8 mouse cellular contexts compared by ENCODE assay signal in genomic region chr4:127021989-127022626, GRCm38 (mm10). TPM values are rescaled to one million over a fixed set of nuclear protein-coding genes. Genes with fewer than 3 reads are reported as not detected.
DNase-seq lines count a peak whose midpoint lies in the region; ATAC-seq lines count a peak whose summit lies in the region.

No protein-coding gene starts in this region.

- ATAC-seq in frontal cortex, adult (ENCODE audit: low TSS enrichment) = peak; percentile 77

- under 1% methylated on average over 53 of the region's 53 CpGs for WGBS in hindbrain, embryonic 10.5 days

- peak overlapping the region; percentile 100 for H3K4me3 ChIP-seq in hindbrain, embryonic 10.5 days

- H3K9me3 ChIP-seq in hindbrain, embryonic 10.5 days = no peaks in the 10 kb centered on the region

- H3K36me3 ChIP-seq in hindbrain, embryonic 10.5 days = peaks cover 50% of the 10 kb centered on the region

- H3K4me1 ChIP-seq in hindbrain, embryonic 10.5 days (replicated peaks) = peaks cover 36% of the 10 kb centered on the region

- peak; percentile 65 for DNase-seq in MEL-GATA-1-ER (ENCODE audit: extremely low read depth, low read depth)
- DNase-seq in cerebellum, adult 8-10 months = peak; percentile 80
- peak; percentile 89 for DNase-seq in hindbrain, embryonic 10.5 days (ENCODE audit: low spot score)
- peak; percentile 80 to 88 for DNase-seq in layer of hippocampus, postnatal 10 days (ENCODE audit: low spot score in 2 of 2)
- DNase-seq in lung, postnatal 10 days = peak; percentile 94
- peak; percentile 86 for DNase-seq in ovary, postnatal 36 days (ENCODE audit: low spot score)
- DNase-seq in thymus, postnatal 25 days = peak; percentile 87

- peak overlapping the region; percentile 100 for H3K27ac ChIP-seq in hindbrain, embryonic 10.5 days

- no peaks in the 10 kb centered on the region for H3K27me3 ChIP-seq in hindbrain, embryonic 10.5 days (ENCODE audit: insufficient read depth, poor library complexity, severe bottlenecking)

RNA-seq across cellular contexts. Expression of gene Sfpq, which starts 1.0 kb away (rescaled TPM):
- polyA plus RNA-seq in hindbrain, embryonic 10.5 days (2016; fragmentation: Nextera tagmentation; extraction: Ambion mirVana) = 103 and 116 TPM in 2 replicates
- 100 to 1,000 TPM; 341 to 376 TPM for total RNA-seq in layer of hippocampus, postnatal 10 days (2021)

RNA-seq across cellular contexts. Expression of gene Zmym1, which starts 38.8 kb away (rescaled TPM):
- polyA plus RNA-seq in hindbrain, embryonic 10.5 days (2016; fragmentation: Nextera tagmentation; extraction: Ambion mirVana) = 28.1 and 35.6 TPM in 2 replicates
- total RNA-seq in layer of hippocampus, postnatal 10 days (2021) = 10 to 100 TPM; 12.5 to 13.9 TPM

RNA-seq across cellular contexts. Expression of gene Zmym4, which starts 54.2 kb away (rescaled TPM):
- 24.3 and 27.3 TPM in 2 replicates for polyA plus RNA-seq in hindbrain, embryonic 10.5 days (2016; fragmentation: Nextera tagmentation; extraction: Ambion mirVana)
- total RNA-seq in layer of hippocampus, postnatal 10 days (2021) = 10 to 100 TPM; 53.6 to 55.4 TPM

RNA-seq across cellular contexts. Expression of gene Zmym6, which starts 55.1 kb away (rescaled TPM):
- polyA plus RNA-seq in hindbrain, embryonic 10.5 days (2016; fragmentation: Nextera tagmentation; extraction: Ambion mirVana) = 19.5 and 21.6 TPM in 2 replicates
- total RNA-seq in layer of hippocampus, postnatal 10 days (2021) = 10 to 100 TPM; 30.5 to 31.8 TPM

Comparison
In these comparisons a context has a peak if more than half of its experiments do, and no peak if none do; other contexts are left out.
1. Peak in every context shown above with its lines: DNase-seq, ATAC-seq, H3K4me3 ChIP-seq and H3K27ac ChIP-seq.